Mouse (Mus musculus) right cerebral cortex, postnatal 36 days (tissue): ENCODE results near the gene Uqcrc1.

Experiments
- DNase-seq, 2 experiments: peaks; one replicate each; pipeline ENCODE4 v3.0.0; 2022; ENCODE audit warnings: low spot score in 2 of 2, mixed read lengths in 1 of 2

Gene Uqcrc1

DNA sequence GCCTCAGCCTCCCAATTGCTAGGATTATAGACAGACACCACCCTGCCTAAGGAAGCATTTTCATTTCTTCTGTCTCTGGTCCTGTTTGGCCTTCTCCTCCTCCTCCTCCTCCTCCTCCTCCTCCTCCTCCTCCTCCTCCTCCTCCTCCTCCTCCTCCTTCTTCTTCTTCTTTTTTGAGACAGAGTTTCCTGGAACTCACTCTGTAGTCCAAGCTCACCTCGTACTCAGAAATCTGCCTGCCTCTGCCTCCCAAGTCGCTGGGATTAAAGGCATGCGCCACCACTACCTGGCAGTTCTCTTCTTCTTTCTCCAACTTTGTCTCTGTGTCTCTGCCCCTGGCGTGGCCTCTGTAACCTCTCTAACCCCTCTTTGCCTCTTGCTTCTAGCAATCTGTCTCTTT, 49.3 kb downstream of the Uqcrc1 start, which contains the start of gene Ucn2:
TSS of gene Ucn2 (plus strand) at position 301 of the 400 bp plus-strand sequence.
- no peak for DNase-seq

DNA sequence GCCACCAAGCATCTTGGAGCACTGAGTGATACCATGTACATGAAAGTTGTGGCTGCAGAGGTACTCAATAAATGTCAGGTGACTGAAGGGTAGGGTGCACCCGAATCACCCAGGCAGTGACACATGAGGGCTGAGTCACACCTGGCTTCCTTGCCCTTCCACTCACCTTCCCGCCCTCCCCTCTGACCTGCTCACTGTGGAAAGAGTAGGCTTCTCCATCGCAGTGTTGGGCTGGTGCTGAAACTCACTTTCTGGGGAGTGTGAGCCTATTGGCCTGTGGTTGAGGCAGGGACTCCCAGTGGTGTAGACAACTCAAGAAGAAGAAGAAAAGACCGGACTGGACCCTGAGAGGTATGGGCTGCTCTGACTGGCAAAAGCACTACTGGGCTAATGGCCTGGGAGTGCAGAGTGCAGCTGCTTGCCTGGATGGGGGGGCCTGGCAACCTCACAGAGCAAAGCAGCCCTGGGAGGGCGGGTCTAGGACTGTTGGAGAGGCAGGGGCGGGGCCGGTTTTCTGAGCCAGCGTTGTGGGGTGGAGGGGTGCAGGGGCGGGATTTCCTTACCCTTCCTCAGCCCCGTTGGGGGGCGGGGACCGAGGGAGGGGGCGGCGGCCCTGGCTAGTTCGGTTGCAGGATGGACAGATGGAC, 51.4 kb downstream of the Uqcrc1 start:
- no peak for DNase-seq

DNA sequence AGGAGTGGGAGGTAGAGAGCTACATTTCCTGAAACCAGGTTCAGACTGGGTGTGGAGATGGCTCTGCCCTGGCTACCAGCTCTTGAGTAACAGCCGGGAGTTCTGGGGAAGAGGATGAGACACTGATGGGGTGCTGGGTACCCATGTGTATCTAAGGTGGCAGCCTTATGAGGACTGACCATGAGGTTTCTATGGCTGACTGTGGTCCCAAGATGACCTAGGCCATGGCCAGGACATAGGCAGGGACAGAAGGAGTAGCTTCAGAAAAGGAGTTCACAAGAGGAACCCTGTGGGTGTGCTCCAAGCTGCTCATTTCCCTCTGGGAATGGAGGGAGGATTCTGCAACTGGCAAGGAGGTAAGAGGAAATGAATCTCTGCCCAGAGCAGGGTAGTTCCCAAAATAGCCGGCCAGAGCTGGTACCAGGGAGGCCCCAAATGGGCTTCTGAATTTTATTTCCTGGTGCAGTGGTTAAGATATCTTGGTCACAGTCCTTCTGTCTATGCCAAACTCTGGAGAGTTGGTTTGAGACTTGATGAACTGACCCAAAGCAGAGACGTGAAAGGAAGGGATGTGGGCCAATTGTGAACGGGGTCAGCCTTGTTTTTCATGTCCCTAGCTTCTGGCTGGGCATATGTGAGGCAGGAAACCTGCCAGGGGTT, 53.5 kb downstream of the Uqcrc1 start:
- DNase-seq = no peak

DNA sequence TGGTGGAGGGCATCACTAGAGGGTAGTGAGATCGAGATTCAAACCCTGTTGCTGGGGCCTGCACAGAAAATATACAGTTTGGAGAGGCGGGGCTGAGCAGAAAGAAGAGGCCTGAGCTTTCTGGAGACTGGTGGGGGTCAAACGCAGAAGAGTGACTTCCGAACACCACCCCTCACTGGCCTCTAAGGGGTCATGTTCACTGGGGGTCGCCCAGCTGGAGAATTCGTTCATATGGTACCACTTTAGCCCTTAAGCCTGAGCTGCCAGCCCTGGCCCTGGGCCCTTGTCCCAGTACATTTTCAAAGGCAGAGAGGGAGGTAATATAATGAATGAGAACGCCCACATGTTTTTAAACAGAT, 54.0 kb downstream of the Uqcrc1 start:
- no peak for DNase-seq

DNA sequence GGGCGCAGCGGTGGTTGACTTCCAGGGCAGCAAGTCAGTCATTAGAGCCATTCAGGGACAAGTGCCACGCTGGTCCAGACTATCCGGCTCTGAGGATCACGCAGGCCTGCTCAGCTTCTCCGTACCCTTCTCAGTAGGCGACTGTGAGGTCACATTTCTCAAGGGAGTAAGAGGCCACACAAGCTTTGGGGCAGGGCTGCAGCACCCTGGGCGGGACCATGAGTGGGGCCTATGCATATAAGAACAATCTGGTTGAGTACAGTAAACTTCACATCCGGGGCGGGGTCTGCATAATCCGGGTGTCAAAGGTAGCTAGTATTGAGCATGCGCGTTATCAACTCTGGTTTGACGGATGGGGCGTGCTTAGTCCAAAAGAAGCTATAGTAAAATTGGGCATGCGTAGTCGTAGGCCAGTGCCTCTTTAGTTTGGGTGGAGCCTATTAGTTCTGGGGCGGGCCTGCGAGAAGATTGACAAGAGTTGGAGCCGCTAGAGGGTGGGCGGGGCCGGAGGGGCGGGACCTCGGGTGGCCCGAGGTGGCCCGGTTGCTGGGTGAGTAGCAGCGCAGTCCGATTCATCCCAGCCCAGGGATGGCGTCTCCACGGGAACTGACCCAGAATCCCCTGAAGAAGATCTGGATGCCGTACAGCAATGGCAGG, 55.1 kb downstream of the Uqcrc1 start, which contains the start of gene Pfkfb4:
TSS of gene Pfkfb4 (plus strand) at position 351 of the 657 bp plus-strand sequence.
- DNase-seq = peak; percentile 91 to 98

DNA sequence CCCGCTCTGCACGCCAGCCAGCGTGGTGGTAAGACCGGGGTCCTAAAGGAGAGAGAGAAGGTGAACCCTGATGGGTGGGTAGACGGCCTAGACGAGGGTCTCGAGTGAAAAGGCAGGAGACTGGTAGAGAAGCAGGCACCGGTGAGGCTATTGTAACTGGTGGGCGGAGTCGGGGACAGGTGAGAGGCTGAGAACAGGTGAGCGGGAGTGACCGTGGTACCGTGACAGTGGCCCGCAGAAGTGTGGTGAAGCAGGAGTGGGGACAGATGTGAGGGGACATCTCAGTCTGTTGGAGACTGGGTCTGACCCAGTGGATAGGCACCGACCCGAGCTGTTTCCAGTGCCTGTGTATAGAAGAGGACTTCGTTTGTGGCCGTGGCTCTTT, 55.6 kb downstream of the Uqcrc1 start:
- no peak for DNase-seq

DNA sequence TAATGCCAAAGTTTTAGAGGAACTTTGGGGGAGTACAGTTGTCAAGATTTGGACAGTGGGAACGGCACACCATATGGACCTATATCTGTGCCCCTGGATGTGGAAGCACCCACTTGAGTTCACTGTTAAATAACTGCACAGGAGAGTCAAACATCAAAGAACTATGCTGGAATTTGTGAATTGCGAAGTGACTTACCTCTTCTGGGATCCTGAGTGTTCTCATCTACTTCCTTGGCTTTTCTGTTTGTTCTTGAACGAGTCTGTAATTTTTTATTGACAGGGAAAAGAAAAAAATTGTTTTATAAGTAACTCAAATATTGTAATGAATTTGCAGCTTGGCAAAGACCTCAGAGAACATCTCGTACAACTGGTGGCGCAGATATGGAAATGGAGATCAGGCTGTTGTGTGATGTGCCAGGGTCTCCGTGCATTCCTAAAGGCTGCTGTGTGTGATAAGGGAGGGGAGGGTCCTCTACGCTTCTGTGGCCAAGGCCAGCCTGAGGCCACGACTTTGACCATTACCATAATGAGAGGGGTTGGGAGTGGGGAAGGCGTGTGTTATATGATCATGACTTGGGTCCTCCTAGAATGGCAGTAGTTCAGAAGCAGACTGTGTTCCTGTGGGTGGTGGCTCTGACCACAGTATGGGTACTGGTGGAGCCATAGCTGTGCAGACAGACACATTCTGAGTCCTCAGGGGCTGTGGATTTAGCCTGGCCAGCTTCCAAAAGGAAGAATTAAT, 56.4 kb downstream of the Uqcrc1 start:
- DNase-seq = no peak

DNA sequence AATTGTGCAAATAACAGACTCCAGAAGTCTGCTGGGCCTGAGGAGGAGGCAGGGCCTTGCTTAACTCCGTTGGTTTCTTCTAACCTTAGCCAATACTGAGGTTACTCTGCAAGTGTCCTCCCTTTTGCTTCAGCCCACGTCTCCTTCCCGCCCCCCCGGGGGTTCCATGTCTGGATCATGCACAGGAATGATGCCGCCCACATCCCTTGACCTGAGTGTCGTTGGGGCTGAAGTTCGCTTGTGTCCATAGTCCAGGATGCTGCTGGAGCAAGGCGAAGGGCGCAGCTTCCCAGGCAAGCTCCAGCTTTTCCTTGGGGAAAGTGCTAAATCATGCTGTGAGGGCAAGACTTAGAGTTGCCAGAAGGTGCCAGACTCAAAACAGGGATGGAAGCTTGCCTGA, 60.0 kb downstream of the Uqcrc1 start:
- DNase-seq = no peak

DNA sequence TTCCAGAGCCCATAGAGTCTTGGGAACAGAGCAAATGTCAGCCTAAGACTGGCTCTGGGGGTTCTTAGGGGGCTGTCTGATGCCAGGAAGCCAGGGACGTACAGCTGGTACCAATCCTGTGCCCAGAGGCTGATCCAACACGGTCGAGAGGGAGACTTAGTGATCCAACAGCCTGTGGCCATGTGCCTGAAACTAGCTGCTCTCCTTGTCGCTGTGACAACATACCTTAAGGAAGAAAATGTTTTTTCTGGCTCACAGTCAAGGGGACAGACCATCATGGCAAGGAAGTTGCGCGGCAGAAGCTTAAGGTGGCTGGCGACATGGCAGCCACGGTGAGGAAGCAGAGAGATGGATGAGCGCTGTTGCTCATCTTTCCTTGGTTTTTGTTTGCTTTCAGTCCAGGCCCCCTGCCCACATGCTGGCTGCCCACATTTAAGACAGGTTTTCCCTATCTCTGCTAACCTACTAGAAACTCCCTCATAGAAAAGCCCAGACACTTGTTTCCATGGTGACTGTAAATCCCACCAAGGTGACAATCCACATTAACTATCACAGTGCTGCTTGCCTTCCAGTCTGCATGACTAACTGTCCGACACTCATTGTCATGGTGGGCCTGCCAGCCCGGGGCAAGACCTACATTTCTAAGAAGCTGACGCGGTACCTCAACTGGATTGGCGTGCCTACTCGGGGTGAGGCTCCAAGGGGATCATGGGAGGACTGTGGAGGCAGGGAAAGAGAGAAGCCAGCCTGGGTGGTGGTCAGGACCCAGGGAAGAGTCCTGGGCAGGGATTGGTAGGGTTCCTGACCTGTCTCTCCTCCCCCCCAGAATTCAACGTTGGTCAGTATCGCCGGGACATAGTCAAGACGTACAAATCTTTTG, 62.1 kb downstream of the Uqcrc1 start:
- no peak for DNase-seq

DNA sequence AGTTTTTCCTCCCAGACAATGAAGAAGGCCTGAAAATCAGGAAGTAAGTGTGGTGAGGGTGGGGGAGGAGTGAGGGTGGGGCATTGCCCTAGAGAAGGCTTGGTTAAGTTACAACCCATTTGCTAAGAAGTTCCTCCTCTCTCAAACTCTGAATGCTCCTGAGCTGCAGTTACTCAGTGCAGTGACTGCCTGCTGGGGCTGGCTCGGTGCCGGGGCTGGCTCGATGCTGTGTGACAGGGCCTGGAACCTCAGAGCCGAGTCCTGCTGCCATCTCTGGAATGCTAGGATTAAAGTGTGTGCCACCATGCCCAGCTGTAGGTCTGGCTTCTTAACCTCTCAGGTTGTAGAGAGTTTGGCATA, 62.7 kb downstream of the Uqcrc1 start:
- DNase-seq = no peak
